Mouse (Mus musculus): ENCODE data around the gene Acsm2. TPM values are rescaled to one million over a fixed set of nuclear protein-coding genes. Genes with fewer than 3 reads are reported as not detected.
A peak's percentile ranks its signal among the peaks of the same experiment; 100 is the strongest.

Gene Acsm2
- polyA plus RNA-seq, 1 experiment from 2014 or later: not detected

DNA sequence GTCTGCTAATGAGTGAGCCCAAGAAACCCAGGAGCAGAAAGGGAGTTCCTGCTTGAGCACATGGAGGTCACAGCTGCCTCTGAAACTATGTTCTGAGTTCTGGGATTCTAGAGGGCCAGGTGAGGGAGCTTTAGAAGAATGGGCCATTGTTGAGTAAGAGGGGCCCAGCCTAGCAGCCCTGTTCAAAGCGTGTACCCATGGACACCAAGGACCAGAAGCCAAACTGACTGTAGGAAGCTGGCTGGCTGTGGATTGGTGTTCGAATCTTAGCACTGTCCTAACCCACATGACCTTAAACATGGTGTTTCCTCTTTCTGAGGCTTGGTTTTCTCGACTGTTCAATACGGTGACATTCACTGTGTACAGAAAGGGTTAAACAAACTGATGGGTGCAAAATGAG lies 30.8 kb upstream of the Acsm2 start, which contains the start of gene Pdilt:
Gene Pdilt, minus strand, starts transcription at position 101 of the 400 bp plus-strand sequence.
- Histone ChIP-seq H3K27me3 (replicated peaks; ENCODE audit: control insufficient read depth, insufficient read depth, low read length) (no peaks in the 10 kb centered on the region), H3K27ac (ENCODE audit: low read length) (no peak within 1 kb of the TSS), H3K9me3 (ENCODE audit: control insufficient read depth, low read length) (no peaks in the 10 kb centered on the region), H3K4me3 (ENCODE audit: low read length) (no peak within 1 kb of the TSS), H3K36me3 (ENCODE audit: control insufficient read depth, insufficient read depth, low read length) (no peaks in the 10 kb centered on the region), H3K4me1 (ENCODE audit: control insufficient read depth, insufficient read depth, low read length) (0 out of 2 replicates have a peak, but pooled peaks cover 2% of the 10 kb centered on the region), H3K4me2 (ENCODE audit: low read depth, low read length) (no peak within 1 kb of the TSS), H3K9ac (ENCODE audit: low read depth, low read length) (no peak within 1 kb of the TSS)
- WGBS: 66% methylated on average over 4 of the region's 4 CpGs
- ATAC-seq: no peak

DNA sequence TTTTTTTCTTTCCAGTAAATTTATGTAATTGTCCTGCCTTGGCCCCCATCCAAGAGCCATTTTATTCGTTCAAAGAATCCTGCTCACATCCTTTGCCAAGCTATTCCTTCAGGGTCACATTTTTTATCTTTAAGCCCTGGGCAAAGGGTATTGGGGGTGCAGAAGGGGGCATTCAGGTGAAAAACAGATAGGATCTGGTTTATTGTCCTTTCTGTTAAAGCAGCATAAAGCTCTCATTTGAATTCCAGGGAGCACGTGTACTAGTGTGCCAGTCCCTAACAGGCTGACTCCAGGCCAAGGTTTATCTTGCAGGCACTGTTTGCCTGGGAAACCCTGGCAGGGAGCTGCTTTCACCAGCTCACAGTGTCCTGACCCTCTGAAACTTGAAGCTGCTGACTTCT lies 28.3 kb upstream of the Acsm2 start:
- H3K9me3 ChIP-seq (ENCODE audit: control insufficient read depth, low read length): no peaks in the 10 kb centered on the region
- 11% methylated on average over 2 of the region's 2 CpGs for WGBS
- ATAC-seq: peak; percentile 75
- H3K27me3 ChIP-seq (replicated peaks; ENCODE audit: control insufficient read depth, insufficient read depth, low read length): no peaks in the 10 kb centered on the region
- H3K27ac ChIP-seq (ENCODE audit: low read length): no peak overlapping the region
- no peak overlapping the region for H3K9ac ChIP-seq (ENCODE audit: low read depth, low read length)
- no peaks in the 10 kb centered on the region for H3K36me3 ChIP-seq (ENCODE audit: control insufficient read depth, insufficient read depth, low read length)
- no peak overlapping the region for H3K4me2 ChIP-seq (ENCODE audit: low read depth, low read length)
- 0 out of 2 replicates have a peak, but pooled peaks cover 2% of the 10 kb centered on the region for H3K4me1 ChIP-seq (ENCODE audit: control insufficient read depth, insufficient read depth, low read length)
- H3K4me3 ChIP-seq (ENCODE audit: low read length): no peak overlapping the region

DNA sequence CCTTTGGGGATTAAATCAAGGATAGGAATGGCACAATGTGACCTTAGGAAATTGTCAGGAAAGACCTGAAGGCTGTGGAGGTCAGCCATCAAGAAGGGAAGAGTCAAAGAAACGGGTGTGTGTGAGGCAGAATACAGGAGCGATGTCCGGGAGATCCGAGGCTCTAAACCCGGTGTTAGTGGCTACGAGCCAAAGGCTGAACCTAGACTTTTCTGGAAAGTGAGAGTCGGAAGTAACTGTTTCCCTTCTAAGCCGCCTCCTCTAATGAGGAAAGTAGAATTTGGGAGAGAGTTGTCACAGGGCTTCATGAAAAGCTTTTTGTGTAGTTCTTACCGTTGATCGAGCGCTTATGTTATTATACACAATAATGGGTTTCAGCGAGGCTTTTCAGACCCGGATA lies 27.7 kb upstream of the Acsm2 start:
- Histone ChIP-seq H3K4me1 (ENCODE audit: control insufficient read depth, insufficient read depth, low read length) (0 out of 2 replicates have a peak, but pooled peaks cover 2% of the 10 kb centered on the region), H3K9me3 (ENCODE audit: control insufficient read depth, low read length) (no peaks in the 10 kb centered on the region), H3K27ac (ENCODE audit: low read length) (no peak overlapping the region), H3K36me3 (ENCODE audit: control insufficient read depth, insufficient read depth, low read length) (no peaks in the 10 kb centered on the region), H3K27me3 (replicated peaks; ENCODE audit: control insufficient read depth, insufficient read depth, low read length) (no peaks in the 10 kb centered on the region), H3K9ac (ENCODE audit: low read depth, low read length) (no peak overlapping the region), H3K4me2 (ENCODE audit: low read depth, low read length) (no peak overlapping the region), H3K4me3 (ENCODE audit: low read length) (no peak overlapping the region)
- WGBS: 76% methylated on average over 13 of the region's 13 CpGs
- ATAC-seq: no peak

DNA sequence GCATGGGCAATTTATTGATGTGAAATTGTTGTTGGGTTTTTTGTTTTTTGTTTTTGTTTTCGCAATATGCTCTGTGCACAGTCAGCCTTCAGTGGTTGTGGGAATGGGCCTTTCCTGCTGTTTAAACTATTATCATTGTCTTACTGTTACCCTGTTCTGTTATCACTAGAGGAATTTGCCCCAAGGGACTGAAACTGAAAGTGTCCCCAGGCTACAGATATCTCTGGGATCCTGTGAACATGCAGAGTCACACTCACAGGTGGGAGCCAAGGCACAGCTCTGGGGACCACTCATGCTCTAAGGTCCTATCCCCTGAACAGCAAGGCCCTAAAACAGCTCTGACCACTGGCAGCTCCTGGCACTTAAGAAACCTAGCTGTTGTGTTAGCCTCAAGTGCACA lies 27.0 kb upstream of the Acsm2 start:
- Histone ChIP-seq H3K36me3 (ENCODE audit: control insufficient read depth, insufficient read depth, low read length) (no peaks in the 10 kb centered on the region), H3K4me2 (ENCODE audit: low read depth, low read length) (no peak overlapping the region), H3K9ac (ENCODE audit: low read depth, low read length) (no peak overlapping the region), H3K4me1 (ENCODE audit: control insufficient read depth, insufficient read depth, low read length) (0 out of 2 replicates have a peak, but pooled peaks cover 2% of the 10 kb centered on the region), H3K9me3 (ENCODE audit: control insufficient read depth, low read length) (no peaks in the 10 kb centered on the region), H3K4me3 (ENCODE audit: low read length) (no peak overlapping the region), H3K27ac (ENCODE audit: low read length) (no peak overlapping the region), H3K27me3 (replicated peaks; ENCODE audit: control insufficient read depth, insufficient read depth, low read length) (no peaks in the 10 kb centered on the region)
- WGBS: 85% methylated on average over 1 of the region's 1 CpGs
- peak; percentile 60 for ATAC-seq

GRCm38 (mm10) chr7:119527548-119527947 lies 26.6 kb upstream of the Acsm2 start:
- Histone ChIP-seq H3K9me3 (ENCODE audit: control insufficient read depth, low read length) (no peaks in the 10 kb centered on the region), H3K27ac (ENCODE audit: low read length) (no peak overlapping the region), H3K4me3 (ENCODE audit: low read length) (no peak overlapping the region), H3K27me3 (replicated peaks; ENCODE audit: control insufficient read depth, insufficient read depth, low read length) (no peaks in the 10 kb centered on the region), H3K36me3 (ENCODE audit: control insufficient read depth, insufficient read depth, low read length) (no peaks in the 10 kb centered on the region), H3K4me2 (ENCODE audit: low read depth, low read length) (no peak overlapping the region), H3K9ac (ENCODE audit: low read depth, low read length) (no peak overlapping the region), H3K4me1 (ENCODE audit: control insufficient read depth, insufficient read depth, low read length) (0 out of 2 replicates have a peak, but pooled peaks cover 2% of the 10 kb centered on the region)
- ATAC-seq: peak; percentile 20
- WGBS: 58% methylated on average over 2 of the region's 2 CpGs

DNA sequence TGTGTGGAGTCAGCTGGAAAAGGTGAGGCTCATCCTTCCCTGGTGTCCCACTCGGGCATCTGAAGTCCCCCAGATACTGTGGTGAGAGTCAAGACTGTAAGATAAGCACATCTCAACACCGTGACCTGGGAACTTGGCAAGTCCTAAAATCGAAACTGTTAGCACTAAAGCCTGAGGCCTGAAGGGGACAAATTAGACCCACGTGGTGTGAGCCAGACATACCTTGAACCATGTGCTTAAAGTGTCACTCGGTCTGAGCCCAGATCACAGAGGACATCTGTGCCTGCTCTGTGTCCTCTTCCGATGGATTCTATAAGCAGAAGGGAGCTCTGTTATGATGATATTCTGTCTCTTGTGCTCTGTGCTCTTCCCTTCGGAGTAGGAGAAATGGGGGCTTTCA lies 25.5 kb upstream of the Acsm2 start:
- no peaks in the 10 kb centered on the region for H3K27me3 ChIP-seq (replicated peaks; ENCODE audit: control insufficient read depth, insufficient read depth, low read length)
- no peak overlapping the region for H3K4me3 ChIP-seq (ENCODE audit: low read length)
- WGBS: 78% methylated on average over 7 of the region's 7 CpGs
- no peak for ATAC-seq
- no peaks in the 10 kb centered on the region for H3K36me3 ChIP-seq (ENCODE audit: control insufficient read depth, insufficient read depth, low read length)
- H3K4me2 ChIP-seq (ENCODE audit: low read depth, low read length): no peak overlapping the region
- no peak overlapping the region for H3K27ac ChIP-seq (ENCODE audit: low read length)
- no peak overlapping the region for H3K9ac ChIP-seq (ENCODE audit: low read depth, low read length)
- H3K4me1 ChIP-seq (ENCODE audit: control insufficient read depth, insufficient read depth, low read length): 0 out of 2 replicates have a peak, but pooled peaks cover 2% of the 10 kb centered on the region
- no peaks in the 10 kb centered on the region for H3K9me3 ChIP-seq (ENCODE audit: control insufficient read depth, low read length)

- no peak overlapping the region for H3K4me2 ChIP-seq (ENCODE audit: low read depth, low read length)
- H3K4me3 ChIP-seq (ENCODE audit: low read length): no peak overlapping the region
- H3K9me3 ChIP-seq (ENCODE audit: control insufficient read depth, low read length): no peaks in the 10 kb centered on the region
- no peak overlapping the region for H3K9ac ChIP-seq (ENCODE audit: low read depth, low read length)
- WGBS: 47% methylated on average over 1 of the region's 1 CpGs
- H3K27me3 ChIP-seq (replicated peaks; ENCODE audit: control insufficient read depth, insufficient read depth, low read length): no peaks in the 10 kb centered on the region
- H3K27ac ChIP-seq (ENCODE audit: low read length): no peak overlapping the region
- ATAC-seq: no peak
- no peaks in the 10 kb centered on the region for H3K36me3 ChIP-seq (ENCODE audit: control insufficient read depth, insufficient read depth, low read length)
- no peaks in the 10 kb centered on the region for H3K4me1 ChIP-seq (ENCODE audit: control insufficient read depth, insufficient read depth, low read length)
Measured at GRCm38 (mm10) chr7:119532924-119533323, 21.2 kb upstream of the Acsm2 start.

DNA sequence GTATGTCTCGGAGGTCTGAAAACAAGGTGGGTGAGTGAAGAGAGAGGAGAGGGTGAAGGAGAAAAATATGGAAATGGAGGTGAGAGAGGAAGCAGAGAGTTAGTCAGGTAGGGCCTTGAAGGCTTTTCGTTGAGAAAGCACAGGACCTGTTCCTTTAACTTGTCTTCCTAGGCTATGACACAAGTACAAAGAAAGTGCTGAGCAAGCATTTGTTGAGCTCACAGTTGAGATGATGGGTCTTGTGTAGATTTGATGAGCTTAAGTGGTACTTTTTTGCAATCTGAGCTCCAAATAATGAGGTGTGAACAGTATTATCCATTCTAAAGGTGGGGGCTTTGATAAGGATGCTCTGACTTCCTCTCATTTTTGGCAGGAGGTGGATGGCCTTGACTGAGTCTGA lies 19.8 kb upstream of the Acsm2 start:
- Histone ChIP-seq H3K4me2 (ENCODE audit: low read depth, low read length) (no peak overlapping the region), H3K4me1 (ENCODE audit: control insufficient read depth, insufficient read depth, low read length) (no peaks in the 10 kb centered on the region), H3K4me3 (ENCODE audit: low read length) (no peak overlapping the region), H3K27me3 (replicated peaks; ENCODE audit: control insufficient read depth, insufficient read depth, low read length) (no peaks in the 10 kb centered on the region), H3K27ac (ENCODE audit: low read length) (no peak overlapping the region), H3K9ac (ENCODE audit: low read depth, low read length) (no peak overlapping the region), H3K36me3 (ENCODE audit: control insufficient read depth, insufficient read depth, low read length) (no peaks in the 10 kb centered on the region), H3K9me3 (ENCODE audit: control insufficient read depth, low read length) (no peaks in the 10 kb centered on the region)
- WGBS: 76% methylated on average over 2 of the region's 2 CpGs
- no peak for ATAC-seq

DNA sequence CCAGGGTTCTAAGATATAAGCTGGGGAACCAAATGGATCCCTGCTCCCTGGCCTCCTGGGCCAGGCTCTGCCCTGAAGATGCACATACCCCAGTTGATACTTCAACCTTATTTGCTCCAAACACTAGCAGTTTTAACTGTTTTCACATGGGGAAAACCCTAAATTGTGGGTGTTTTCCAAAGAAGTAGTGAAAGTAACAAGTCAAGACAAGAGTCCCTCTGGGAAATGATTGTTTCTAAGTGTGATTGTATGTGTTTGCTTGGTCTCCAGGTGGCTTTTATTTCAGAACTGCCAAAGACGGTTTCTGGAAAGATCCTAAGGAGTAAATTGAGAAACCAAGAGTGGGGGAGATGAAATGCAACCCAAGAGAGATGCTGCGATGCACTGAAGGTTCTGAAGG lies 11.7 kb upstream of the Acsm2 start:
- Histone ChIP-seq H3K4me2 (ENCODE audit: low read depth, low read length) (no peak overlapping the region), H3K9me3 (ENCODE audit: control insufficient read depth, low read length) (no peaks in the 10 kb centered on the region), H3K27ac (ENCODE audit: low read length) (no peak overlapping the region), H3K9ac (ENCODE audit: low read depth, low read length) (no peak overlapping the region), H3K27me3 (replicated peaks; ENCODE audit: control insufficient read depth, insufficient read depth, low read length) (no peaks in the 10 kb centered on the region), H3K36me3 (ENCODE audit: control insufficient read depth, insufficient read depth, low read length) (no peaks in the 10 kb centered on the region), H3K4me3 (ENCODE audit: low read length) (no peak overlapping the region), H3K4me1 (ENCODE audit: control insufficient read depth, insufficient read depth, low read length) (no peaks in the 10 kb centered on the region)
- 75% methylated on average over 2 of the region's 2 CpGs for WGBS
- no peak for ATAC-seq

- no peak overlapping the region for H3K4me2 ChIP-seq (ENCODE audit: low read depth, low read length)
- H3K4me1 ChIP-seq (ENCODE audit: control insufficient read depth, insufficient read depth, low read length): no peaks in the 10 kb centered on the region
- no peaks in the 10 kb centered on the region for H3K27me3 ChIP-seq (replicated peaks; ENCODE audit: control insufficient read depth, insufficient read depth, low read length)
- H3K36me3 ChIP-seq (ENCODE audit: control insufficient read depth, insufficient read depth, low read length): no peaks in the 10 kb centered on the region
- no peak overlapping the region for H3K4me3 ChIP-seq (ENCODE audit: low read length)
- no peak overlapping the region for H3K27ac ChIP-seq (ENCODE audit: low read length)
- no peak overlapping the region for H3K9ac ChIP-seq (ENCODE audit: low read depth, low read length)
- no peak for ATAC-seq
- H3K9me3 ChIP-seq (ENCODE audit: control insufficient read depth, low read length): no peaks in the 10 kb centered on the region
Measured at GRCm38 (mm10) chr7:119545572-119545971, 8.6 kb upstream of the Acsm2 start.

All from intestine, embryonic 16.5 days (tissue).